ENCODE assay signal across 7 mouse cellular contexts in genomic region chr12:95491806-95492436, GRCm38 (mm10).
DNase-seq lines count a peak whose midpoint lies in the region; ATAC-seq lines count a peak whose summit lies in the region.
"Not testable (repeated sequence)": the region's sequence is repeated elsewhere in the genome, so short reads cannot be mapped to it uniquely, and the experiment has no call there.

No protein-coding gene starts in this region.

- intact Hi-C loops in heart, postnatal 10 days (cut with DNase I) = not testable (repeated sequence)

- not testable (repeated sequence) for H3K36me3 ChIP-seq in embryonic facial prominence, embryonic 14.5 days (ENCODE audit: control insufficient read depth, insufficient read depth, low read length)

- H3K4me3 ChIP-seq in embryonic facial prominence, embryonic 14.5 days (ENCODE audit: low read depth, low read length) = not testable (repeated sequence)

- ATAC-seq in embryonic facial prominence, embryonic 14.5 days (ENCODE audit: low read depth) = not testable (repeated sequence)

- not testable (repeated sequence) for H3K9me3 ChIP-seq in embryonic facial prominence, embryonic 14.5 days (ENCODE audit: control insufficient read depth, low read length)

- not testable (repeated sequence) for H3K9ac ChIP-seq in embryonic facial prominence, embryonic 14.5 days (ENCODE audit: low read depth, low read length)

- H3K4me2 ChIP-seq in embryonic facial prominence, embryonic 14.5 days (ENCODE audit: low read depth, low read length) = not testable (repeated sequence)

- H3K27me3 ChIP-seq in embryonic facial prominence, embryonic 14.5 days (replicated peaks; ENCODE audit: control insufficient read depth, insufficient read depth, low read length) = not testable (repeated sequence)

- not testable (repeated sequence) for H3K4me1 ChIP-seq in embryonic facial prominence, embryonic 14.5 days (ENCODE audit: control insufficient read depth, insufficient read depth, low read length)

- H3K27ac ChIP-seq in embryonic facial prominence, embryonic 14.5 days (replicated peaks; ENCODE audit: low read depth, low read length) = not testable (repeated sequence)

- WGBS in embryonic facial prominence, embryonic 14.5 days = 33% methylated on average over 3 of the region's 3 CpGs

- peak; percentile 91 for DNase-seq in Muller cell, postnatal 12 days (ENCODE audit: inconsistent ontology term)
- peak; percentile 25 for DNase-seq in brain, adult 2 months (ENCODE audit: low read depth, low spot score)
- peak; percentile 40 for DNase-seq in embryonic facial prominence, embryonic 14.5 days (ENCODE audit: low spot score)
- peak; percentile 15 for DNase-seq in gastrocnemius, adult 18-20 months (ENCODE audit: low spot score)
- peak; percentile 14 for DNase-seq in heart, adult 18-20 months
- peak; percentile 23 to 30 for DNase-seq in heart, postnatal 10 days
- peak; percentile 13 for DNase-seq in skeletal muscle tissue, adult 2 months (ENCODE audit: low read depth, low spot score)

Comparison
In these comparisons a context has a peak if more than half of its experiments do, and no peak if none do; other contexts are left out.
1. DNase-seq: peak in every context shown above with its lines; median percentile 91 in Muller cell, postnatal 12 days; 40 in embryonic facial prominence, embryonic 14.5 days; 26 in heart, postnatal 10 days; 25 in brain, adult 2 months; 15 in gastrocnemius, adult 18-20 months; 14 in heart, adult 18-20 months; 13 in skeletal muscle tissue, adult 2 months.